Mouse (Mus musculus): ENCODE data around the gene D1Pas1. TPM values are rescaled to one million over a fixed set of nuclear protein-coding genes. Genes with fewer than 3 reads are reported as not detected.

D1Pas1 gene
- polyA plus RNA-seq, 1 experiment from 2014 or later = 0.28 TPM

Other genes with a start within 250 kb of the D1Pas1 start
- 26.8 and 27.9 TPM in 2 replicates for gene Rrp15, start 218.1 kb upstream of the D1Pas1 start, polyA plus RNA-seq (2014; fragmentation: Nextera tagmentation; extraction: Ambion mirVana)
- gene Spata17, start 248.0 kb downstream of the D1Pas1 start, polyA plus RNA-seq (2014; fragmentation: Nextera tagmentation; extraction: Ambion mirVana) = 0.97 and 2.8 TPM in 2 replicates
- 17.3 and 17.5 TPM in 2 replicates for gene Gpatch2, start 248.1 kb downstream of the D1Pas1 start, polyA plus RNA-seq (2014; fragmentation: Nextera tagmentation; extraction: Ambion mirVana)

All from hindbrain, embryonic 14.5 days (tissue).